ENCODE assay signal across 16 mouse cellular contexts in genomic region chr9:98529776-98530175, GRCm38 (mm10). TPM values are rescaled to one million over a fixed set of nuclear protein-coding genes. Genes with fewer than 3 reads are reported as not detected.
"Had no signal": no experiment of that assay in that cellular context is flagged by ENCODE, and none has a peak within 500 bp of the region (broad histone marks: within the 10 kb centered on the region; RNA-seq: fewer than 3 reads in every experiment).

No protein-coding gene starts in this region.

- H3K27ac ChIP-seq: limb, embryonic 13.5 days; liver, embryonic 14.5 days; midbrain, embryonic 12.5 days; neural tube, embryonic 13.5 days had no signal

- H3K4me1 ChIP-seq: limb, embryonic 13.5 days had no signal

- H3K27me3 ChIP-seq: limb, embryonic 13.5 days; neural tube, embryonic 13.5 days had no signal

- DNase-seq: kidney, adult 18-20 months; kidney, postnatal 10 days; left cerebral cortex, postnatal 4 days; lung, adult 18-20 months; spleen, adult 18-20 months; thymus, adult 18-20 months; thymus, postnatal 14 days had no signal

- H3K9ac ChIP-seq: limb, embryonic 13.5 days; liver, embryonic 14.5 days; midbrain, embryonic 12.5 days; neural tube, embryonic 13.5 days had no signal

- H3K4me2 ChIP-seq: limb, embryonic 13.5 days; midbrain, embryonic 12.5 days; neural tube, embryonic 13.5 days had no signal

- H3K4me3 ChIP-seq: limb, embryonic 13.5 days; midbrain, embryonic 12.5 days; neural tube, embryonic 13.5 days had no signal

- H3K36me3 ChIP-seq: limb, embryonic 13.5 days; midbrain, embryonic 12.5 days; neural tube, embryonic 13.5 days had no signal

- H3K9me3 ChIP-seq: limb, embryonic 13.5 days; midbrain, embryonic 12.5 days; neural tube, embryonic 13.5 days had no signal

- ATAC-seq: midbrain, embryonic 16.5 days had no signal

RNA-seq across cellular contexts. Expression of gene Rbp2, which starts 43.9 kb away (rescaled TPM):
- total RNA-seq: left cerebral cortex, adult 18-20 months; left cerebral cortex, postnatal 10 days; left cerebral cortex, postnatal 4 days; liver, adult 2 months; megakaryocyte-erythroid progenitor cell, adult 5-6 weeks had no signal
- polyA plus RNA-seq: limb, embryonic 13.5 days; liver, adult 2 months; midbrain, embryonic 16.5 days had no signal
